Mouse (Mus musculus): ENCODE data around the gene S100a11. TPM values are rescaled to one million over a fixed set of nuclear protein-coding genes. Genes with fewer than 3 reads are reported as not detected.

Gene S100a11
- polyA plus RNA-seq, 1 experiment from 2014 or later: 218 TPM

- H3K9me3 ChIP-seq (ENCODE audit: control insufficient read depth, low read length): no peaks in the 10 kb centered on the region
- H3K4me3 ChIP-seq (replicated peaks; ENCODE audit: low read length): peak overlapping the region; percentile 45
- peaks cover 13% of the 10 kb centered on the region for H3K27me3 ChIP-seq (ENCODE audit: control insufficient read depth, insufficient read depth, low read length)
- no peak overlapping the region; the same call in 1 of the 2 replicates for H3K27ac ChIP-seq
- ATAC-seq (ENCODE audit: low FRiP score) (peak; percentile 41; the same call in 1 of the 2 replicates), DNase-seq (ENCODE audit: low spot score) (no peak)
- WGBS: 20% methylated on average over 13 of the region's 13 CpGs
- peak overlapping the region; percentile 55 for H3K9ac ChIP-seq
- peaks cover 10% of the 10 kb centered on the region for H3K4me1 ChIP-seq (replicated peaks; ENCODE audit: control insufficient read depth, insufficient read depth, low read length)
- peak overlapping the region; percentile 82 for H3K4me2 ChIP-seq (replicated peaks)
- no peaks in the 10 kb centered on the region for H3K36me3 ChIP-seq (replicated peaks; ENCODE audit: control insufficient read depth, insufficient read depth)
Observed at GRCm38 (mm10) chr3:93554379-93554980, 34.2 kb downstream of the S100a11 start.

GRCm38 (mm10) chr3:93554981-93555877 is 34.9 kb downstream of the S100a11 start, which contains the start of gene S100a10:
Gene S100a10 (plus strand): TSS chr3:93555080.
- Histone ChIP-seq H3K4me2 (replicated peaks) (peak within 1 kb of the TSS; percentile 82), H3K9me3 (ENCODE audit: control insufficient read depth, low read length) (no peaks in the 10 kb centered on the region), H3K36me3 (replicated peaks; ENCODE audit: control insufficient read depth, insufficient read depth) (no peaks in the 10 kb centered on the region), H3K27me3 (ENCODE audit: control insufficient read depth, insufficient read depth, low read length) (peaks cover 13% of the 10 kb centered on the region), H3K4me1 (replicated peaks; ENCODE audit: control insufficient read depth, insufficient read depth, low read length) (peaks cover 10% of the 10 kb centered on the region), H3K27ac (peak within 1 kb of the TSS; percentile 29), H3K9ac (peak within 1 kb of the TSS; percentile 55), H3K4me3 (replicated peaks; ENCODE audit: low read length) (peak within 1 kb of the TSS; percentile 45)
- DNase-seq (ENCODE audit: low spot score): peak; percentile 37
- WGBS: 3% methylated on average over 38 of the region's 39 CpGs
- ATAC-seq (ENCODE audit: low FRiP score): peak; percentile 74

GRCm38 (mm10) chr3:93555878-93556254 is 35.6 kb downstream of the S100a11 start:
- WGBS: 34% methylated on average over 2 of the region's 2 CpGs
- no peaks in the 10 kb centered on the region for H3K9me3 ChIP-seq (ENCODE audit: control insufficient read depth, low read length)
- ATAC-seq (ENCODE audit: low FRiP score): no peak
- no peaks in the 10 kb centered on the region for H3K36me3 ChIP-seq (replicated peaks; ENCODE audit: control insufficient read depth, insufficient read depth)
- DNase-seq (ENCODE audit: low spot score): no peak
- H3K27ac ChIP-seq: peak overlapping the region; percentile 29
- H3K4me2 ChIP-seq (replicated peaks): peak overlapping the region; percentile 82
- H3K4me3 ChIP-seq (replicated peaks; ENCODE audit: low read length): peak overlapping the region; percentile 45
- peak overlapping the region; percentile 55 for H3K9ac ChIP-seq
- peaks cover 13% of the 10 kb centered on the region for H3K27me3 ChIP-seq (ENCODE audit: control insufficient read depth, insufficient read depth, low read length)
- peaks cover 10% of the 10 kb centered on the region for H3K4me1 ChIP-seq (replicated peaks; ENCODE audit: control insufficient read depth, insufficient read depth, low read length)

GRCm38 (mm10) chr3:93556599-93556998 is 36.3 kb downstream of the S100a11 start:
- Histone ChIP-seq H3K36me3 (replicated peaks; ENCODE audit: control insufficient read depth, insufficient read depth) (no peaks in the 10 kb centered on the region), H3K27ac (no peak overlapping the region), H3K9me3 (ENCODE audit: control insufficient read depth, low read length) (no peaks in the 10 kb centered on the region), H3K27me3 (ENCODE audit: control insufficient read depth, insufficient read depth, low read length) (peaks cover 13% of the 10 kb centered on the region), H3K9ac (no peak overlapping the region), H3K4me1 (replicated peaks; ENCODE audit: control insufficient read depth, insufficient read depth, low read length) (peaks cover 10% of the 10 kb centered on the region), H3K4me3 (replicated peaks; ENCODE audit: low read length) (peak overlapping the region; percentile 45), H3K4me2 (replicated peaks) (peak overlapping the region; percentile 82)
- no peak for DNase-seq (ENCODE audit: low spot score)
- ATAC-seq (ENCODE audit: low FRiP score): no peak
- WGBS: 73% methylated on average over 1 of the region's 1 CpGs

- Histone ChIP-seq H3K27me3 (ENCODE audit: control insufficient read depth, insufficient read depth, low read length) (peaks cover 13% of the 10 kb centered on the region), H3K4me1 (replicated peaks; ENCODE audit: control insufficient read depth, insufficient read depth, low read length) (peaks cover 10% of the 10 kb centered on the region), H3K4me2 (replicated peaks) (no peak overlapping the region; the same call in 1 of the 2 replicates), H3K27ac (no peak overlapping the region), H3K9ac (no peak overlapping the region), H3K36me3 (replicated peaks; ENCODE audit: control insufficient read depth, insufficient read depth) (no peaks in the 10 kb centered on the region), H3K4me3 (replicated peaks; ENCODE audit: low read length) (no peak overlapping the region), H3K9me3 (ENCODE audit: control insufficient read depth, low read length) (no peaks in the 10 kb centered on the region)
- DNase-seq (ENCODE audit: low spot score) (no peak), ATAC-seq (ENCODE audit: low FRiP score) (no peak)
- WGBS: 56% methylated on average over 4 of the region's 4 CpGs
Observed at GRCm38 (mm10) chr3:93557471-93557870, 37.2 kb downstream of the S100a11 start.

GRCm38 (mm10) chr3:93559961-93560360 is 39.7 kb downstream of the S100a11 start:
- H3K9ac ChIP-seq: no peak overlapping the region
- no peaks in the 10 kb centered on the region for H3K9me3 ChIP-seq (ENCODE audit: control insufficient read depth, low read length)
- H3K27me3 ChIP-seq (ENCODE audit: control insufficient read depth, insufficient read depth, low read length): peaks cover 10% of the 10 kb centered on the region; the same call in 1 of the 2 replicates
- H3K4me2 ChIP-seq (replicated peaks): no peak overlapping the region
- no peak overlapping the region for H3K27ac ChIP-seq
- ATAC-seq (ENCODE audit: low FRiP score) (no peak), DNase-seq (ENCODE audit: low spot score) (no peak)
- H3K4me3 ChIP-seq (replicated peaks; ENCODE audit: low read length): no peak overlapping the region
- H3K4me1 ChIP-seq (replicated peaks; ENCODE audit: control insufficient read depth, insufficient read depth, low read length): peaks cover 5% of the 10 kb centered on the region
- 94% methylated on average over 6 of the region's 6 CpGs for WGBS
- H3K36me3 ChIP-seq (replicated peaks; ENCODE audit: control insufficient read depth, insufficient read depth): no peaks in the 10 kb centered on the region

GRCm38 (mm10) chr3:93562372-93562771 is 42.1 kb downstream of the S100a11 start:
- Histone ChIP-seq H3K27ac (no peak overlapping the region), H3K27me3 (ENCODE audit: control insufficient read depth, insufficient read depth, low read length) (no peaks in the 10 kb centered on the region), H3K36me3 (replicated peaks; ENCODE audit: control insufficient read depth, insufficient read depth) (no peaks in the 10 kb centered on the region), H3K9ac (no peak overlapping the region), H3K4me3 (replicated peaks; ENCODE audit: low read length) (no peak overlapping the region), H3K4me1 (replicated peaks; ENCODE audit: control insufficient read depth, insufficient read depth, low read length) (no peaks in the 10 kb centered on the region), H3K4me2 (replicated peaks) (no peak overlapping the region), H3K9me3 (ENCODE audit: control insufficient read depth, low read length) (no peaks in the 10 kb centered on the region)
- ATAC-seq (ENCODE audit: low FRiP score) (no peak), DNase-seq (ENCODE audit: low spot score) (no peak)
- 94% methylated on average over 2 of the region's 2 CpGs for WGBS

- DNase-seq (ENCODE audit: low spot score) (no peak), ATAC-seq (ENCODE audit: low FRiP score) (no peak)
- WGBS: 97% methylated on average over 4 of the region's 4 CpGs
Observed at GRCm38 (mm10) chr3:93563216-93563615, 42.9 kb downstream of the S100a11 start.

GRCm38 (mm10) chr3:93566892-93567291 is 46.6 kb downstream of the S100a11 start:
- DNase-seq (ENCODE audit: low spot score) (no peak), ATAC-seq (ENCODE audit: low FRiP score) (no peak)

More at GRCm38 (mm10) chr3:93563216-93563615, 42.9 kb downstream of the S100a11 start:
- no peak overlapping the region for H3K4me2 ChIP-seq (replicated peaks)
- no peaks in the 10 kb centered on the region for H3K36me3 ChIP-seq (replicated peaks; ENCODE audit: control insufficient read depth, insufficient read depth)
- H3K27me3 ChIP-seq (ENCODE audit: control insufficient read depth, insufficient read depth, low read length): no peaks in the 10 kb centered on the region
- H3K4me1 ChIP-seq (replicated peaks; ENCODE audit: control insufficient read depth, insufficient read depth, low read length): no peaks in the 10 kb centered on the region
- H3K9me3 ChIP-seq (ENCODE audit: control insufficient read depth, low read length): no peaks in the 10 kb centered on the region
- H3K4me3 ChIP-seq (replicated peaks; ENCODE audit: low read length): no peak overlapping the region
- no peak overlapping the region for H3K27ac ChIP-seq
- H3K9ac ChIP-seq: no peak overlapping the region

More at GRCm38 (mm10) chr3:93566892-93567291, 46.6 kb downstream of the S100a11 start:
- no peak overlapping the region for H3K9ac ChIP-seq
- H3K4me3 ChIP-seq (replicated peaks; ENCODE audit: low read length): no peak overlapping the region
- H3K27me3 ChIP-seq (ENCODE audit: control insufficient read depth, insufficient read depth, low read length): no peaks in the 10 kb centered on the region
- WGBS: 91% methylated on average over 3 of the region's 3 CpGs
- no peaks in the 10 kb centered on the region for H3K4me1 ChIP-seq (replicated peaks; ENCODE audit: control insufficient read depth, insufficient read depth, low read length)
- H3K36me3 ChIP-seq (replicated peaks; ENCODE audit: control insufficient read depth, insufficient read depth): no peaks in the 10 kb centered on the region
- H3K27ac ChIP-seq: no peak overlapping the region
- H3K9me3 ChIP-seq (ENCODE audit: control insufficient read depth, low read length): no peaks in the 10 kb centered on the region
- H3K4me2 ChIP-seq (replicated peaks): no peak overlapping the region
